Mouse (Mus musculus) embryonic fibroblast, embryonic 13.5 days (primary cell): ENCODE measurements around the gene Lzts2.

Experiments used
- CTCF ChIP-seq: IDR thresholded peaks from 2 replicates; pipeline ENCODE4 v1.5.1; 2011; ENCODE audit warnings: mild to moderate bottlenecking, control low read depth, low read length, moderate library complexity, borderline replicate concordance; ENCODE audit not compliant: insufficient read depth
- POLR2A ChIP-seq: IDR thresholded peaks from 2 replicates; pipeline ENCODE4 v1.6.1; 2011; ENCODE audit warnings: low read depth, mild to moderate bottlenecking, control low read depth, low read length, moderate library complexity

DNA sequence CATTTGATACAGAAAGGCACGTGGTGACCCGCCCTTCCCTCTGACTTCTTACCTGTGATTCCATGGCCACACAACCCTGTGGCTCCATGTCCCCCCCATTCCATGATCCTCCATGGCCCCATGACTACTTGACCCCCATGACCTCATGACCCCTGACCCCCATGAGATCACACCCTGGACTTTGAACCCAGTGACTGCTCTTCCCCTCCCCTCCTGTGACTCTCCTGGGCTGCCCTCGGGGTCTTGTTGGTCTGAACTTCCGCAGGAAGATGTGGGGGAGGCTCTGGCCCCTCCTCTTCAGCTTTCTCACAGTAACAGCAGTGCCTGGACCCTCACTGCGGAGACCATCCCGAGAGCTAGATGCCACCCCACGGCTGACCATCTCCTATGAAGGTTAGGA is 22.0 kb upstream of the Lzts2 start:
- no peak for TF ChIP-seq CTCF
- no peak for TF ChIP-seq POLR2A
